Mouse (Mus musculus) thymus, postnatal 10 days (tissue): ENCODE measurements around the gene Slc44a2.

Experiments used
- DNase-seq, 2 experiments: peaks; one replicate each; pipeline ENCODE4 v3.0.0; 2021; ENCODE audit warnings: low spot score in 2 of 2

Slc44a2 gene

GRCm38 (mm10) chr9:21320619-21321512 lies at the start of gene Slc44a2:
Gene Slc44a2 (plus strand): TSS chr9:21320698.
- peak; percentile 75 to 88 for DNase-seq

GRCm38 (mm10) chr9:21272391-21272790 lies 48.1 kb upstream of the Slc44a2 start:
- DNase-seq, result no peak

- no peak for DNase-seq
Observed at GRCm38 (mm10) chr9:21273094-21273493, 47.4 kb upstream of the Slc44a2 start.

DNA sequence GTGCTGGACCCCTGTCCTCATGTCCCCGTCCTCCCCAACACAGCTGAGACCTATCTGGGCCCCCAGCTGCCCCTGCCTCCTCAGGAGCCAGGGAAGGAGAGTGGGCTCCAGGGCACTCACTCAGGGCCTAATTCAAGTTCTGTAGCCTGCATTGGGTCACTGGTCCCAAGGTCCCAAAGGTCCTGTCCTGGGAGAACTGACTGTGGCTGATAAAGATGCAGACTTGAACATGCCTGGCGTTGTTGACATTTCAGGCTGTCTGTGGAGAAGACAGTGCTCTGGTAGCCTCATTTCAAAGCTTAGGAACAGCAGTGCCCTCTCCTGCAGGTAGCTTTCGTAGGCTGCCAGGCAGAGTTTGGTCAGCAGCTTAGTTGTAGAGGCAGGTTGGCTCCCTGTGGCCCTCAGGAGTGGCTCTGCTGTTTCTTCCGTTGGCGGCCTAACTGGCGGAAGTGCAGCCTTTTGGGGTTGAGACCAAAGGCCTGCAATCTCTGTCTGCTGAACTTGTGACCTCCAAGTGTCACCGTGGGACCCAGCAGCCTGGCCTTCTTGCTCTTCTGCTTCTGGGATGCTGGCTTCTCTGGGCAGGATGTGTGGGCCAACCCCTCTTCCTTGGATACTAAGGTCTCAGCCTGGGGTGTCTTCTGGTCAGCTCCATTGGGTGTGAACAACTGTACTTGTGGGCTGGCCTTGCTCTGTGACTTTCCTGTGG lies 46.8 kb upstream of the Slc44a2 start:
- no peak for DNase-seq

DNA sequence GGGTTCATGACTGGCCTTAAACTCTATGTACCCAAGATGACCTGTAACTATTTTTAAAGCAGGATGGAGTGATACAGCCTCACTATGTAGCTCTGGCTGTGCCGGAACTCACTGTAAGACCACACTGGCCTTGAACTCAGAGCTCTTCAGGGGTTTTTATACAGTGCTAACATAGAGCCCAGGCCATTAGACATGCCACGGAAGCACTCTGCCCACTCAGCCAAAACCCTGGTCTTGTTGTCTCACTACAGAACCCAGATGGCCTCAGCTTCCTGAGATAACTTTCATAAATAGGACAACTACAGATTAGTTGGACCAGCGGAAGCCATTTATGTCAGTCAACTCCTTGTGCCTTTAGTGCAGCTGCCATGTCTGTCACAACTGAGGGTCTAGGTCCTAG lies 46.2 kb upstream of the Slc44a2 start:
- DNase-seq, result no peak

GRCm38 (mm10) chr9:21275013-21275710 lies 45.3 kb upstream of the Slc44a2 start:
- DNase-seq, result no peak

DNA sequence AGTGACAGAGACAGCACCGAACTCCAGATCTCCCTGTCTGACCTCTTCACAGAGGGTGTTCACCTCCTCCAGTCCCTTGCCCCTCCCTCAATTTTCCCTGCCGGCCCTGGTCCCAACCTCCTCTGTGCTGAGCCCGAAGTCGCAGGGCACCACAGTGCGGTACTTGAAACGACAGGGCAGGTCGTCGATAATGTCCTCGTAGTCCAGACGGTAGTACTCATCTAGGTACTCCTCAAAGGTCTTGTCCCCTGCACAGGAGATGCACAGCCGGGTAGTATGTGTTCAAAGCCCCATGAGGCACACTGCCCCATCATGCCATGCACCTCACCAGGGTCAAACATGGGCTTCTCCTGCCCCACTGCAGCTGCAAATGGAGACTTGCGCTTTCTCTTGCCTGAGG lies 44.8 kb upstream of the Slc44a2 start:
- DNase-seq, result no peak

GRCm38 (mm10) chr9:21276307-21276706 lies 44.2 kb upstream of the Slc44a2 start:
- DNase-seq, result no peak

GRCm38 (mm10) chr9:21277776-21278175 lies 42.7 kb upstream of the Slc44a2 start:
- DNase-seq, result no peak

DNA sequence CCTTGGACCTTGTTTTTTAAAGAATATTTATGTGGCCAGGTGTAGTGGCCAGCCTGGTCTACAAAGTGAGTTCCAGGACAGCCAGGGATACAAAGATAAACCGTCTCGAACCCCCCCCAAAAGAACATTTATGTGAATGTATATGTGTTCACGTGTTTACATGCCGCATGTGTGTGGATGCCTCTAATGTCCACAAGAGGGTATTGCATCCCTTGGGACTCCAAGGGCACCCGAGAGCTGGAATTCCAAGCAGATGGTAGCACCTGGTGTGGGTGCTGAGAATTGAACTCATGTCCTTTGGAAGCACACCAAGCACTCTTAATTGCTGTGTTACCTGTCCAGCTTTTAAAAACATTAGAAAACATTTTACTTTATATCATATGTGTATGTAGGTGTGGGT lies 36.9 kb upstream of the Slc44a2 start:
- no peak for DNase-seq

DNA sequence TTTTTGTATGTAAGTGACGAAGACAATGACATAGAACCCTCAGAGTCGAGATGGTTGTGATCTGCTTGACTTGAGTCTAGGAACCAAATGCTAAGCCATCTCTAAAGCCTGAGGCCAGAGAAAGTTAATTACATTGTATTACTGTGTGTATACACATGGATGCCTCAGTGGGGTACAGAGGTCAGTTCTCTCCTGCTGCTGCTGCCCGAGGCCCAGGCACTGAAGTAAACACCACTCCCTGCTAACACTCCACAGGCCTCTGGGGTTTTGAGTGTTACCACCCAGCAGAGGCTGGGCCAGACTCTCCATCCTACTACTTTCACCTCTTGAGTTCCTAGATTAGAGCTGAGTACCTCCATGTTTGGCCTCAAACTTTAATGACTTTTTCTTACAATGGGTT lies 36.5 kb upstream of the Slc44a2 start:
- DNase-seq, result no peak

DNA sequence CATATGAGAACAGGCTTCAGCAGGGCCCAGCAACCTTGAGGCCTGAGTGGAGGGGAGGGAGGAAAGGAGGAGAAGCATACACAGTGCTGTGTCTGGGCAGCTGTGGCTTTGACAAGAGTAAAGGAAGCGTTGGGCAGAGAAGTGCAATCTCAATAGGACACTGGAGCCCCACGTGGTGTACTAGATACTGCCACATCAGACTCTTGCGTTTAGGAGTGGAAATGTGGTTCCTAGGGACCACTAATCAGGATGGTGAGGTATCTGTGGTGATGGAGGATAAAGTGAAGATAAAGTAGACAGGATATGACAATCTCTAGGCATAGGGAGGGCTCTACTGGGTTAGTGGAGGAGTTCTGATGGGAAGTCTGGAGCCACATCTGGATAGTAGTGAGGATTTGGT lies 33.7 kb upstream of the Slc44a2 start:
- DNase-seq, result no peak

DNA sequence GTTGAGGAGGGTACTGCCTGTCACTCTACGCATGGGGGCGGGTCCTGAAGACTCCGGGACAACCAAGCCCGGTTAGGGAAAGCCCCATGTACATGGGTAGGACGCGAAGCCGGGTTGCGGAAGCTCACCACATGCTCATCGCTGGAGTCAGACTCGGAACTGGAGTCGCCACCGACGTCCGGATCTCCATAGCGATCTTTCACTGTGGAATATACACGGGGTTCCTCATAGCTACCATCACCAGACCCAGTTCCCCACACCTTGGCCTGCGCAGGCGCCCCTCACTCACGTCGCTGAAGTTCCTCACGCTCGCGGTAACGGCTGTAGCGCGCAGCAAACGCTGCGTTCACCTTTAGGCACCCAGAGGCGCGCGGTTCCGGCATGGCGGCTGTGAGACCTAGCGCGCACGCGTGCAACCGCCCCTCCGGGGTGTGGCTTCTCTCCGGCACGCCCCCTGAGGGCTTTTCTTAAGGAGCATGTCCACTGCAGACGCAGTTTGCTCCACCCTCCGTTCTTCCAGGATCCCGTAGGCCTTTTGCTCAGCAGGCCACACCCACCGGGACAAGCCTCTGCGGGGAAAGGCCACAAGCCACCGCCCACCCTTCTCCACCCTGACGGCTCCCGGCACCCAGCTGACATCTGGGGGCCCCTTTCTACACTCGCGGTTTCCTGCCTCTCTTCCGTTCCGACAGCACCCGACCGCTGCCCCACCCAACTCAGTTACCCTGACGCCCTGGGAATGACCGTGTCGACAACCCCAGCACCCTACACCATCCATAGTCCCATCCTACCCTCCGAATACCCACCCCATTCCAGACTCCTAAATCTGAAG lies 32.7 kb upstream of the Slc44a2 start, which contains the start of gene Kri1:
TSS of gene Kri1 (minus strand) at position 399 of the 832 bp plus-strand sequence.
- peak; percentile 97 to 99 for DNase-seq

DNA sequence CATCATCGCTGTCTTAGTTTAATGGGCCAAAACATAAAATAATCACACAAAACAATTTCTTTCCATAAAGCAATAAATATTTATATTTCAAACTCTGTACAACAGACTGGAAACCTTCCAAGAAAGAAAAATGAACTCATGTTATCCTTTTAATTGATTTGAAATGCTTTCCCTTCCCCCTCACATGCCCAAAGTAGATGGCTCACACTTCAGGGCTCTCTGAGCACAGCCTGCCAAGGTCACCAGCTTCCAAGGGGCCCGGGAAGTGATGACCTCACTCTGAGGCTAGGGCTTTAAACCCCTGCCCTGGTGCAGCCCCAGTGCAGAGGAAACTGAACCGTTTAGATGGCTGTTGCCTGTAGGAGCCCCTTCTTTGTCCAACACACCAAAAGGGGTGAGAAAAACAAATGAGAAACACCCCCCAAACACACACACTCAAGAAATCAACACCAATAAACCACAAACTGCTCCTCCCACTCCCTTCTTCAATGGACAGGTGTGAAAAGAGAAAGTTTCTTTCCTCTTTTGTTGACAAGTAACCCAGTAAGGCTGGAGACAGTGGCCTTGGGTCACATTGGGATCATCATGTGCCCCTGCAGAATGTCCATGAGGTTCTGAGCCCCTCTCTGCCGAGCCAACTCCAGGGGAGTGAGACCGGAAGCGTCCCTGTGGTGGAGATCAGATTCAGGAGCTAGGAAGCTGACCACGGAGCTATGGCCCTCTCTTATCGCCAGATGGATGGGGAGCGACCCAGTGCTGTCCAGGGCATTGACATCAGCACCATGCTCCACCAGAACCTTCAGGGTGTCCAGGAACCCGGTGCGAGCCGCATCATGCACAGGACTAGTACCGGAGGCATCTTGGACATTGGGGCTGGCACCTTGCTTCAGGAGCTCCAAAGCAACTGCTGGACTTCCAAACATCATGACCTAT lies 31.8 kb upstream of the Slc44a2 start:
- DNase-seq, result peak; percentile 59

DNA sequence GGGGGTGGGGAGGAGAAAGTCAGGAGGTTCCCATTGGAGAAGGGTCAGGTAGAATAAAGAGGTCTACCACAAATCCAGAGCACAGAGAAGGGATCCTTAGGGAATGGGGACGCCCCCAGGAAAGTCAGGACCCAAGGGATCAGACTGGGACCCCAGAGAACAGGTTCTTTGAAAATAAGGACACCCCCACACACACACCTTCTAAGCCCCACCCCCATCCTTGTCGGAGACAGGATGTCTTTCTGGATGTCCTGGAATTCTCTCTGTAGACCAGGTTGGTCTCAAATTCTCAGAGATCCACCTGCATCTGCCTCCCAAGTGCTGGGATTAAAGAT lies 31.2 kb upstream of the Slc44a2 start:
- no peak for DNase-seq

DNA sequence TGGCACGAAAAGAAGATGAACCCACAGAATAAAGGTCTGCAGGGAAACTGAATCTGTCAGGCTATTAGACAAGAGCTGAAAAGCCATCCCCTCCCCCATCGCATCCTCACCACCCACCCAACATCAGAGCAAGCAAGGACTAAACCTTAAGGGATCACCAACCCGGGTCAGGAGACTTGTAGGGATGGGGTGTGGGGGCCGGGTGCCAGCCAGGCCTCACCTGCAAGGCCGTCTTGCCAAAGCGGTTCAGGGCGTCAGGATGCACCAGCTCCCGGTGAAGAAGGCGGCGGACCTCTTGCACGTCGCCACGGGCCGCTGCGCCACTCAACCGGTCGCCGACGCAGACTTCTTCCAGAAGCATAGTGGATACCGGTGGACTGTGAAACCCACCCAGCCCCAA lies 29.9 kb upstream of the Slc44a2 start:
- DNase-seq, result peak; percentile 67 to 71

GRCm38 (mm10) chr9:21291022-21291787 lies 29.3 kb upstream of the Slc44a2 start, which contains the start of gene Cdkn2d:
Gene Cdkn2d (minus strand): TSS chr9:21291407.
- peak; percentile 99 to 100 for DNase-seq

DNA sequence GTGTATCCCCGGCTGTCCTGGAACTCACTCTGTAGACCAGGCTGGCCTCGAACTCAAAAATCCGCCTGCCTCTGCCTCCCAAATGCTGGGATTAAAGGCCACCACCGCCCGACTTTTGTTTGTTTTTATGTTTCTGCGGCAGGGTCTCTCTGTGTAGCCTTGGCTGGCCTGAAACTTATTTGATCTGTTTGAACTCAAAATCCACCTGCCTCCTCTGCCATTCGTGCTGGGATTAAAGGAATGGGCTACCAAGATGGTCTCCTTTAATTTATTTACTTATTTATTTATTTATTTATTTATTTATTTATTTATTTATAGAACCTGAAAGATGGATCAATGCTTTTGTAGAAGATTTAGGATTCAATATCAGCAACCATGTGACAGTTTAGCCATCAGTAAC lies 28.6 kb upstream of the Slc44a2 start:
- DNase-seq, result peak in 1 of 2 experiments; percentile 11

DNA sequence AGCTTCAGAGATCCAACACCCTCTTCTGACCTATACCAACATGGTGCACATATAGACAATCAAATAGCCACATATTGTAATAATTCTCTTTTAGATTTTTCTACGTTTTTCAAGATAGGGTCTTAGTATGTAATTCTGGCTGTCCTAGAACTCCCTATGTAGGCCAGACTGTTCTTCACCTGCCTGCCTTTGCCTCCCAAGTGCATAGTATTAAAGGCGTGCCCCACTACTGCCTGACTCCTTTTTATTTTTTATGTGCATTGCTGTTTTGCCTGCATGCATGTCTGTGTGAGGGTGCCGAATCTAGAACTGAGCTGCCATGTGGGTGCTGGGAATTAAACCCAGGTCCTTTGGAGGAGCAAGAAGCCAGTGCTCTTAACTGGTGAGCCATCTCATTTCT lies 28.2 kb upstream of the Slc44a2 start:
- no peak for DNase-seq

GRCm38 (mm10) chr9:21299014-21299413 lies 21.5 kb upstream of the Slc44a2 start:
- no peak for DNase-seq
